Mouse (Mus musculus) C2C12 (cell line): ENCODE measurements around the gene Rrbp1.

Source experiments
- CEBPB ChIP-seq: IDR thresholded peaks from one replicate; pipeline ENCODE4 v1.6.1; 2011; ENCODE audit warnings: low read depth, mild to moderate bottlenecking, control low read depth, moderate library complexity
- CTCF ChIP-seq: IDR thresholded peaks from one replicate; pipeline ENCODE4 v1.5.1; 2011; ENCODE audit not compliant: control insufficient read depth, insufficient read depth, insufficient read length
- MAX ChIP-seq: IDR thresholded peaks from one replicate; pipeline ENCODE4 v1.6.1; 2011; ENCODE audit warnings: mild to moderate bottlenecking, control low read depth
- MYOD1 ChIP-seq: IDR thresholded peaks from one replicate; pipeline ENCODE4 v1.6.1; 2011; ENCODE audit warnings: low read depth; ENCODE audit not compliant: control insufficient read depth, insufficient read length
- MYOG ChIP-seq: IDR thresholded peaks from one replicate; pipeline ENCODE4 v1.6.1; 2011; ENCODE audit not compliant: control insufficient read depth, insufficient read length; ENCODE audit errors: extremely low read depth

DNA sequence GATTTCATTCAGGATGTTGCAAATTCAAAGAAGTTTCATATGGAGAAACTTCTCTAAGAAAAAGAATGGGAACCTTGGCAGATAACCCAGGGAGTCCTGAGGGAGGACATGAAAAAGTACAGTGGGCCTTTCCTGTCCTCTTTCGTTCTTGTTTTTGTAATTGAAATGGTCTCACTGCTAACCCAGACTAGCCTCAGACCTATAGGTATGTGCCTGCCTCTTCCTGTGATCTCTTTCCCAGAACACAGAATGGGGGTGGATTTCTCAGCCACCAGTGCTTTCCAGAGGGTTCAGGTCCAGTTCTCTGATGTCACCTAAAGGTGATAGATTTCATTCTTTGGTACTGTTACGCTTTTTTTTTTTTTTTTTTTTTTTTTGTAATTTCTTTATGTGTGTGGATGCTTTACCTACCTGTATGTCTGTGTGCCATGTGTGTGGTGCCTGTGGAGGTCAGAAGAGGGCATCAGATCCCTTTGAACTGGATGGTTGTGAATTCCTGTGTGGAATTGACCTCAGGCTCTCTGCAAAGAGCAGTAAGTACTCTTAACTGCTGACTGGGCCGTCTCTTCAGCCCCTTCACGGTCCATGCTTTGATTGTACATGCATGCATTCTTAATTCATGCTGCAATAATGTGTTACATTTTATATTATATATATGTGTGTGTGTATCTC is 92.1 kb downstream of the Rrbp1 start:
- TF ChIP-seq MYOG: no peak
- no peak for TF ChIP-seq CTCF
- TF ChIP-seq MYOD1: no peak
- no peak for TF ChIP-seq CEBPB
- TF ChIP-seq MAX: no peak
